Mouse (Mus musculus) frontal cortex, adult 2 months (tissue): Measurements from ENCODE around the gene Efna5. TPM values are rescaled to one million over a fixed set of nuclear protein-coding genes. Genes with fewer than 3 reads are reported as not detected.

Source experiments
- DNase-seq, 2 experiments: peaks; one replicate each; pipeline ENCODE4 v3.0.0; 2022; ENCODE audit warnings: low spot score in 1 of 2; ENCODE audit errors: extremely low spot score in 1 of 2
- polyA plus RNA-seq: library from polyadenylated mRNA; depleted of rRNA; stranded (reverse); fragments of >200 nt; gene quantifications from 2 replicates; pipeline ENCODE4 v1.2.3, GENCODE M21; 2012

Gene Efna5
- polyA plus RNA-seq, 1 experiment: 8.7 TPM

DNA sequence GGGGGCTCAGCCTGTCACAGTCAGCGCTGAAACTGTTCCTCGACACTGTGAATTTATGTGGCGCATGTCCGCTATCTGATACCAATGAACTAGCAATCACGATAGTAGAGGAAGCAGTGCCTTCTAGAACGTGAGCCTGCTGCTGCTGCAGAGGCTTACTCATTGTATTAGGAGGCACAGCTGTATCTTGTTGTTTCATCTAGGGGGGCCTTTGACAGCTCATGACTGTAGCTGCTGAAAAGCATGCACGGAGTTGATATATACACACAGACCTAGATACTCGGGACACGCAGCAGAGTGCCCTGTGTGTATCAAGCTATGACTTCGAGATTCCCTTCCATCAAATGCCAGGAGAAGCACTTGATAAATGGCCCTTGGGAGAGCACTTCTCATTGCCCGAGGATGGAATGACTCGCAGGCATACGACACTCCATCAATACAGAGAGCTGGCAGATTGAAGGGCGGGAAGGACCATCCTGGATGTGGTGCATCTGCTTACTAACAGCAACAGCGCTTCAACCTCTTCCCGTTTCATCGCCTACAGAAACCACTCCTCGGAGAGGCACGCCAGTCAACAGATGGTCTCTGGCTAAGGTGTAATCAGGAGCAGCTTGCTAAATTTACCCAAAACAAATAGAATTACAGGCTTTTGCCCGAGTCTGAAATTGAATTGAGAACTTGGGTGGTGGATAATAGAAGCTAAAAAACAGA lies 160.2 kb downstream of the Efna5 start:
- peak in 1 of 2 experiments; percentile 51 for DNase-seq

DNA sequence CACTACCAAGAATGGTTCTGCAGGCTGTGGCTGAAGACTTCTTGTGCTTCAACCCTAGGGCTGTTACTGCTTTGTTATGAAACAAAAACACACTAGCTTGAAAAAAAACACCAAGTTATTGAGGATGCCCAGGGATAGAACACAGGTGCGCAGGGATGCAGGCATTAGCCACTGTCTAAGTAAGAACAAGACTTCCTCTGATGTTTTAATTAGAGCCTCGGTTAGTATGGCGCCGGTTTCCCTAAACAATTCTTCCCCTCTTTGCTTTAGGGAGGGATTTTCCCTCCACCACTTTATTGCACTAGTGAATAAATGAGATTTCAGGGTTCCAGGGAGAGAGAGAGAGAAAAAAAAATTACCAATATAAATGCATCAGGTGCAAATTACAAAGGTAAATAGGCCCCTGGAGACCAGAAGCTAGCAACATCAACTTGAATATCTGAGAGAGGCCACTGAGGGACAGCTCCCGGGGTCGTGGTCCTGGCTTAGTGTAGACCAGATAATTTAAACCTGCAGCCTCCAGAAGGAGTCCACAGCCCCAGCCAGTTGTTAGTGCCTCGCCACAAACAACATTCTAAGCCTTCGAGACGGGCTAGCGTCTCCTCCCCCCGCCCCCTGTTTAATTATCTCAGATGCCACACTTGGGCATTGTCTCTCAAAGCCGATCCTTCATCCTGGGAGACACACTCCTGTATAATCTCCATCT lies 163.5 kb downstream of the Efna5 start:
- no peak for DNase-seq

DNA sequence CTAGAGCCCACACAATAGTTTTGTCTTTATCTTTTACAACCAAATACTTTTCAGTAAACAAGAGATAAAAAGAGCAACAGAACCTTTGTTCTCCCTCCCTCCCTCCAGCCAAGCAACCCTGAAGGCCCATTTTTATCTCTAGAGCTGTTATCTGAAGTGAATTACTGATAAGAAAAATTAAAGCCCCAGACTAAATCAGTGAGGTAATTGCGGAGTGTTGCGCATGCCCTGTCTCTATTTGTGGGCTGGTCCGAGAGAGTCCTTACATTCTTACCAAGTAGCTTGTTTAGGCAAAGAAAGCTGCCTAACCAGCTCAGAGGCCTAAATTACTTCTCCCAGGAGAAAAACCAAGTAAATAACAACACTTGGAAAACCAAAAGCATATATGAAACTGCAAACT lies 167.7 kb downstream of the Efna5 start:
- DNase-seq: no peak

DNA sequence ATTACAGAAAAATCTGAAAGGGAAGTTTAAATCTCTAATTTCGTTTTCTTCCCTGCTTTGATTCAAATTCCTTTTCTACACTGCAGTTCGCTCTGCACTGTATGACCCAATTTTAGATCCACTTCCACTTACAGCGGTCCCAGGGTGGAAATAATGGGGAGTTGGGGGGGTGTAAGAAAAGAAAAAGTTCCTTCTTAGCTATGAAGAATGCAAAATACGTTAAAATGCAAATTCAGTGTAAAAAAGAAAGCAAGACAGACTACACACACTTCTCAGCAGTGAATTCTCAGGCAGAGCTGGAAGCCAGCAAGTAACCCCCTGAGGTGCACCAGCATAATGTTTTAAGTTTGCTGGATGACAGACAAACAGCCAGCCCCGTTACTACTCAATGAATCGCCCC lies 174.7 kb downstream of the Efna5 start:
- no peak for DNase-seq

DNA sequence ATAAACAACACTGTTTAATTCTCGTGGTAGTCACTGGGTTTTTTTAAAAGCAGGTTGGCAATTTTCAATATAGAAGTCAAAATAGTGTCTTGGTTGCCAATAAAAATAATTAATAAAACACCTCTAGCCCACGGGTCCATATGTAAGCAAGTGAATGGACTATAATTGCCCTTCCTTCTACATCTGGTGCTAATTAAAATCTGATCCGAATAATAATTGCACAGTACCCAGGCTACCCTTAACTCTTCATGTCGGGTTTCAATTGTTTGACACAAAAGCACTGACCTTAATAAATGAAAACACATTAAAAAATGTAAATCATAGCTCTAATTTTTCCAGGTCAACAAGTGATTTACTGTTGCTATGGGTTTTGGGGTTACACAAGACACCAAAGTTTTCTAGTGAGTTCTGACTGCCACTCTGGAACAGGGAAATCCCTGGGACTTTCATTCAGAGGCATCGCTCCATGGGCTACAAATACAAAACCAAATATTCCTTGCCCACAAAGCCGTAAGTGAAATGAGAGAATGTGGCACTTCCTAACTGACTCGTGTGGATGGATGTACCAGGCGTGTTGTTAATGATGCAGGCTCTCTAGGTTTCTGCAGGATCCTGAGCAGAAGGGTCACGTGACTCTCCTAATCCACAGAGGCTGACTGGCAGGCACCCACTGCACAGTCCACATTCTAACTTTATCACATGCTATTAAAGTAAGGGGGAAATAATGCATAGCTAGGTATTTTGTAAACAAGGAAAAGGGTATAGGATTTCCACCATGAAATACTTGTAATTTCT lies 178.9 kb downstream of the Efna5 start:
- DNase-seq: no peak

DNA sequence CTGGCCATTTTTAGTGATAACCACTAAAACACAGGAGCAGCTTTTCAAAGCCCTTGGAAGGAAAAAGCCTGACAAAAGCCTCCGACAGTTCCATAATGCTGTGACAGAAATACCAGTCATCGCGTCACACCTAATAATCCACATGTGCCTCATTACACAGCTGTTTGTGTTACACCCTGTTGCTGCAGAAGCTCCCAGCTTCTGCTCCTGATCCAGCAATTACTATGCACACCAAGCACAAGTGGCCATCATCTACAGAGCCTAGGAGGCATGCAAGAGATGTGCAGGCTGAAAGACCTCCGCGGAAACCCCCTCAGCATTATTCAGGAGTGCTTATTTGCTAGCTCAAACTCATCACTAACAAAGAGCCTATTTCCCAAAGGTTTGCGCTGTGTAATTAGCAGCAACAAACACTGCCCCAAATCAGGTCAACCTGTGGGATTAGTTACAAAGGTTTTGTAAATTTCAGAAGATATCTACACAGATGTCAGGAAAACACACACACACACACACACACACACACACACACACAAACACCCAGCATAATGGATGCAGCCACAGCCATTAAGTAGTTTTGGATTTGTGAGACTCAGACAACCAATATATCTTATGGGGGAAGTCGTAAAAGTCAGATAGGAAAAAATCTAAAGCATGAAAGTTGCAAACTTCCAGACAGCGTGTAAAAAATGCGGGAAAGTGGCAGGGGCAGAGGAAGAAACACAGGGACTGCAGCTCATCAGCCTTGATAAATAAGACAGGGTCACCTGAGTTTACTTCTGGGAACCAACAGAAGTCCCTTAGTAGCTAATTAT lies 180.1 kb downstream of the Efna5 start:
- no peak for DNase-seq

DNA sequence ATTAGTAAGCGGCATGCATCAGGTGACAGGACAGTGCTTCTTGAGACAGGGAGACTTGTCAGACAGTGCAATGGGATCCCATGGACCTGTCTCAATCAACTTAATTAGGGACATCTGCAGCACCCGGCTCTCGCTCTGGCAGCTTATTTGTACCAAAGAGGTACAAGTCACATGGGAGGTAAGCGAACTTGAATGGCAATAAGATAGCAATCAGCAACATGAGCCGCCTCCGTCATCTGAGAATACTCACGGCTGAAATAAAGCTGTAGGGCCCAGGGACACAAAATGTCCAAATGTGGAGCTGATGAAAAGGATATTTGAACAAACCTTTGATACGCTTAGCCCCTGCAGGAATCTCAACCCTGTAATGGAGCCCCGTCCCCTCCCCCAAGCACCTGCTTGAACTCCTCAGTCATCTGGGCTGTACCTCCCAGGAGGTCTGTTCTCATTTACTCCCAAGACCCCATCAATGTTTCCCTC lies 186.1 kb downstream of the Efna5 start:
- no peak for DNase-seq

DNA sequence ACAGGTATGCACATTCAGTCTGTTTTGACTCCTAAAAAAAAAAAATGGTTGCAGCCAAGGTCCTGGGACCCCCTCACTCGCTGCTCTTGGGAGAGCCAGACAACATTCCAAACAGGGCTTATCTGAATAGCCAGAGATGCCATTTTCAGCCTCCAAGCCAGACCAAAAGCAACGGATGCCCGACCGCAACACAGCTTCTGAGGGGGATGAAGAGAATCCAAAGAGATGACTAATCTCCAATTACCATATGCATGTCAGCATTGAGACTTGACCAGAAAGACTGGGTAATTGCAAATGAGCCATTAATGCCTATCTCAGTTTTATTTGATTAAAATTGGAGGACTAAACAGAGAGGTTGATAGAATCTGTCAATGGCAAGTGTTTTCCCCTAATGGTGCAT lies 188.9 kb downstream of the Efna5 start:
- peak in 1 of 2 experiments; percentile 18 for DNase-seq

DNA sequence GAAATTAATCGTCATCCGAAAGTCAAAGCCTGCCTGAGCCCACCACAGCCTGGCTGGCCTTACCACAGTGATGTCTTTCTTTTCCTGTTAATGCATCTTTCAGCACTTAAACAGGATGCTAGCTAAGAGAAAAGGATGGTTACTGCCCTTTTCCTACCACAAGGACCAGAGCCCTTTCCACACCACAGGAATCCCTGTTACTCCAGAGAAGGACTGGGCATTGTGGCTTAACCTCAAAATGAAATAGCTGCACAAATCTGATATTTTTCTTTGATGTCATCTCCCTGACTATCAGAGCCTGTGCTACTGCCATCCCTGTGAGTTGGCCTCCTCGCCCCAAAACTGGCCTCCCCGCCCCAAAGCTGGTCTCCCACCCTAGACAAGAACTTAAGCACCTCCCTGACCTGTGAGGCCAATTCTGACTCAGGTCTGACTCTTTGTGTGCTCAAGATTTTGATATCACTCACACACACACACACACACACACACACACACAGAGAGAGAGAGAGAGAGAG lies 189.9 kb downstream of the Efna5 start:
- DNase-seq: no peak

DNA sequence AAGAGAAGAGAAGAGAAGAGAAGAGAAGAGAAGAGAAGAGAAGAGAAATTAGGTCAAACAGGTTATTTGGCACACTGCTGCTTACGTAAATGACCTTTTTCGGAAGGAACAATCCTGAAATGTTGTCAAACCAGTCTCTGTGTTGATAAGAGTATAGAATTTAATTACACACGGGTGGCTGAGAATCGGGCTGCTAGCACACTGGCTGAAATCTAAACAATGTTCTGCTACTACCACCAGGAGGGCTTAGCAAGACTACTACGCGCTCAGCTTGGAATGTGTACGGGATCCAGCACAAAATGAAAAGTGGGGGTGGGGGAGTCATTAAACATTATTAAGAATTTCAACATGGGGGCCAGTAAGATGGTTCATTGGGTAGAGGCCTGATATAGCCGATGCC lies 190.9 kb downstream of the Efna5 start:
- DNase-seq: no peak

DNA sequence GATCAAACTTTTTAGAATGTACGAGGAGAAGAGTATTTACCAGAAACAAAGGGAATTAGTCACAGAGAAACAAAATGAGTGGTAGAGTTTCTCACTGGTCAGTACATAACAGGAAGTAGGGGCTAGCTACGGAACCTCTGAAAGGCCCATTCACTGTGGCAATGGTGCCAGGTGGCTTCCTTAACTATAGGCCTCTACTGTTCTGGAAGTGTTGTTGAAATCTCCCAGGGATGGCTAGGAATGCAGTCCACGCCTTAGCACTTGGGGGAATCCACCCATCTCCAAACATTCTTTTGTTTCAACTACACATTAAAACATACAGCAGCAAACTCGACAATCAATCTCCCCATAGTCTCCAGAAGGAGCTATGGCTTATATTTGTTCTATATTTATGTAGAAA lies 191.5 kb downstream of the Efna5 start:
- DNase-seq: no peak

DNA sequence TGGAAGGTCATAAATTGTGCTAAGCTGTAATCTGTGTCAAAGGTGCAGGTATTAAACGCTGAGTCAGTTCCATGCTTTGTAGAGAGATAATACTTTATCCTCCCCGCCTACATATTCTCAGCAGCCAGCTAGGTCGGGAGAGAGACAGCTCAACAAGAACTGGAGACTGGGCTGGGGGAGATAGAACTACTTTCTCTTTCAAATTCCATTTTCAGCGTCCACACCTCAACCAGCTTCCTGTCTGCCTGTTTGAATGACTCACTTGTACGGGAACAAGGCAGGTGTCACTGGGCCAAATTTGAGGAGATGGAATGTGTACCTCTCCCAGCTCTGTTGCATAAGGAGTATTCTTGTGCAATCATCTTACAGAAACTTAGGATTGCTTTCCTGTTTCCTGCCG lies 193.7 kb downstream of the Efna5 start:
- DNase-seq: peak in 1 of 2 experiments; percentile 26

DNA sequence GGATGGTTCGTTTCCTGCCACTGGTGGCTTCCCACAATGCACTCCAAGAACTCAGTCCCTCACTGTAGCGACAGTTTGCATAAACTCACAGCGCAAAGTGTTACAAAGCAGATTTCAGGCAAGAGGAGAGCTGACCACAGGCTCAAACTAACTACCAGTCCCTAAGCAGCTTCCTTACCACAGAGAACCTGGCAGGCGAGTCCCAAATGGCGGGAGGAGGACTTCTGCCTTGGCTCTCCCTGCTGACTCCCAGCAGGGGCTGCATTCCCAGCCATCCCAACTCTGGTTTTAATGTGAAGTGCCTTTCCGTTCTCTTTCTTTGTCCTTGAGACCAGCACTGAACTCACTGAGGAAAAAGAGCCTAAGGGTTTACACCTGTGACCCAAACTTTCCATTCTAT lies 195.9 kb downstream of the Efna5 start:
- DNase-seq: no peak

DNA sequence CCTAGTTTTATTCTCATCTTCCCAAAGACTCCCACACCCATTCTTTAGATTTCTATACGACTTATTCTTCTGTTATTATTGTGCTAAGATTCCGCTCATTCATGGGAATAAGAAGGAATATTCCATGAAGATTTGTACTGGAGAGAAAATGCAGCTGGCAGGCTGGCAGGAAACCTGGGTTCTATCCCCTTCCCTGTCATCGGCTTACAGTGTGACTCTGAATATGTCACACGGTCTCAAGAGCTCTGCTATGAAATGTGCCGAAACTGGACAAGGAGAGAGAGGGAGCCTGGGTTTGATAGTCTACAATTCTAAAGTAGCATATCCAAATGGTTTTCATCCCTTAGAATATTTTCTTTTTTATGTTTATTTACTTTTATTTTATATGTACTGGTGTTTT lies 198.0 kb downstream of the Efna5 start:
- no peak for DNase-seq

DNA sequence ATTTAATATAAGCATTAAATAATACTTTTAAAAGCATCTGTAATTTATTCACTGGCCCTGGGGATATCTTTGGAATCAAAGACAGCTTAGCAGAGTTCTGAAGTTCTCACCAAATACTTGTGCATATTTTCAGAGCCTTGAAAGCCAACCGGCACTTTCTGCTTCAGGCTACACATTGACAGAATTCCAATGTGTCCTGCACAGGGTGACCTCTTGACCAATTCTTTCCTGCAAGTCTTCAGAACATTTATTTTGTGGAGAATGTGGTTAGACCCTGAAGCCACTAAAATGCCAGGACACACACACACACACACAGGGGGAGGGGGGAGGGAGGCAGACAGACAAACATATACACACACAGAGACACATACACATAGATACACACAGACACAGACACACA lies 199.4 kb downstream of the Efna5 start:
- no peak for DNase-seq

DNA sequence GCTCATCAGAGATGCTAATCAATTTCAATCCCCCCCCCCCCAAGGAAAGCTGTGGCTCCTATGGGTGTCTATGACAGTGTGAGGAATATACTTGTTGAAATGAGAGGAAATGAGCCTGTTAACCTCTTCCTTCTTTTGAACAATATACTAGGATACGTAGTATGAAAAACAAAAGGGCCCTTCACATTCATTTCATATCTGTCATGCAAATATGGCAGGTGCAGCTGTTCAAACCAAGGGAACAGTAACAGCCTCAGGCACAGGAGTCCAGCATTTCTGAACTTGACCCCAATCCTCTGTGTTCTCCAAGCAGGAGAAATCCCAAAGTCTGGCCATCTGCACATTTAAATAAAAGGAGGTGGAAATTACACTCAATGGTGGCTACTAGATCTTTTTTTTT lies 200.4 kb downstream of the Efna5 start:
- DNase-seq: no peak

DNA sequence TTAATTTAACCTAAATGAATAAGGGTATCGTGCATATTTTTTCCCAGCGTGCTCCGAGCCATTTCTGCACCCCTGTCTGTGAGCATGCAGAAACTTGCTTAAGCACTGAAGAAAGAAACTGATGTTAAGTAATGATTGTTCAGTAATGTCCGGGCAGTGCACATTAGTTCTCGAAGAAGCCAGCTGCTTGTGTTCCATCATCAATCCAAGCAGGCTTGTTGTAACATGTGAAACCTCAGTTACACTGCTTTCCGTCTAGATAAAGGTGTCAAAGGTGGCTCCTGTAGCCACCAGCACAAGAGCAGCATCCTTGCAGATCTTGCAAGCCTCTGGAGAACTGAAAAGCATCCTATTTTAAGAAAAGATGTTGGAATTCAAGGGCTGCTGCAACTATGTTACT lies 204.3 kb downstream of the Efna5 start:
- DNase-seq: no peak

DNA sequence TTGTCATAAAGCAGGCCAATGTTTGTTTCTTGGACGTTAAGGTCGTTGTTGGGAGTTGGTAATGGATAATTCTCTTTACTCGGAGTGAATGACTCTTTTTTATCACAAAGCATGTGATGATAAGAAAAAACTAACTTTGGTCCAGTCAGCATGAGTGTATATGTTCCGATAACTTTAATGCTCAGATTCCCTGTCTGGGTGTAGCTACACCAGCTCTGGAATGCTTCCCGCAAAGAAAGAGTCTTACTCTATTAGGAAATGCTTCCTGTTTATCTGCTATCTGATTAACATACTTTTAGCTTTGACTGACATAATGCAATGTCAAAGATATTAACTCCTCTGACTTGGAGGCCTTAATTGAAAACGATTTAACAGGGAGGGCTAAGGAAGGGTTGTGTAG lies 204.7 kb downstream of the Efna5 start:
- no peak for DNase-seq

DNA sequence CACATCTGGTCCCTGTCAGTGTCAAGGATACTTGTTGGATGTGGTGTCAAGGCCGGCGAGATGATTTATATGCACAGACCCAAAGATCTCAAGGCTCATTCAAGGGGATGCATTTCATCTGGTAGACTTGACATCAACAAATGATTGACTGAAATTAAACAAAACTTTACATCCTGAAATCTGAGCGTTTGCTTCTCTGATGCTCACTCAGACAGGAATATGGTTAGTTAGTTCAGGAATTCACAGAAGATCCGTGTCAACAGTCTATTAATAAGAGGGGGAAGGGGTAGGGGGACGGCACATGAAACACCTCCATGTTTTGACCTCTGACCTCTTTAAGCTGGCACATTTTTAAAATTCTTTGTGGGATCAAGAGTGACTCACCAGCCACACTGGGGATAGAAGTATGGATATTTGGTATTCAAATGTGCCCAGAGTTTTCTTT lies 205.3 kb downstream of the Efna5 start:
- no peak for DNase-seq

DNA sequence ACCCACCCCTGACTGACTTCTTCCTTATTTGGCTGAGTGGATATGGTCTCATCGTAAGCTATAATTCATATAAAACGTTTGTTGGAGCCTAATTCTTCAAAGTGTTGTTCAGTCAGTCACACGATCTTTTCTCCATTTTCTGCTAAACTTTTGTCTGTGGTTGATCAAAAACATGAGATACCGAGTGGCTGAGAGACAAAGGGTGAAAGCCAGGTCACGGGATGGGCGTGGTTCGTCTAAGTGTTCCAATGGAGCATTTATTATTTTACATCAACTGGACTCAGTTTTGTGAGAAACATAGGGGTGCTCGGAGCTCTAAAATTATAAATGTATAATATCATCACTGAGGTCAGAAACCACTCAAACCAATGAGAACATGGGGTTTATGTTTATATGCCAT lies 209.0 kb downstream of the Efna5 start:
- DNase-seq: no peak
